Mouse (Mus musculus): Measurements from ENCODE around the gene Ikzf2.

The Ikzf2 gene

DNA sequence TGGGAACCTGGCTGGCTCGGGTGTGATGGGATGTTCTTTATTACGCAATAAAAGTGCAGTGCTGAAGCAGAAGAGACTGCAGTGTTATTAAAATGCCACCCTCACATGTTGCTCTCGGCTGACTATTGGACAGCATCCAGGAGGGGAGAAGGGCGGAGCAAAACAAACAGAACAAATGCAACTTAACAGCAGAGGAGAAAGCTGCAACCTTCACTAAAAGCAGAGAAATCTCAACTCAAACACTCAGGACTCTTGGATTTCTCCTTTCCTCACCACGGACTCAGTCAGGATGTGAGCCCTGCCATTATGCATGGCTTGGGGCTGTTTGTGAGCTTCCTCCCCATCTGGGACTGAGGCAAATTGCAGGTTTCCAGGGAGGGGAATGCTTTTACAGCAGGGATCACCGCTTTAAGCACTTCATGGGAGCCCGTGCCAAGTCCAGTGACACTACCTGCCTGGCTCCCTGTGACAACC lies 95.7 kb downstream of the Ikzf2 start:
- peak; percentile 8 to 24 for DNase-seq

- no peak for DNase-seq
Measured at GRCm38 (mm10) chr1:69585546-69585945, 101.5 kb downstream of the Ikzf2 start.

DNA sequence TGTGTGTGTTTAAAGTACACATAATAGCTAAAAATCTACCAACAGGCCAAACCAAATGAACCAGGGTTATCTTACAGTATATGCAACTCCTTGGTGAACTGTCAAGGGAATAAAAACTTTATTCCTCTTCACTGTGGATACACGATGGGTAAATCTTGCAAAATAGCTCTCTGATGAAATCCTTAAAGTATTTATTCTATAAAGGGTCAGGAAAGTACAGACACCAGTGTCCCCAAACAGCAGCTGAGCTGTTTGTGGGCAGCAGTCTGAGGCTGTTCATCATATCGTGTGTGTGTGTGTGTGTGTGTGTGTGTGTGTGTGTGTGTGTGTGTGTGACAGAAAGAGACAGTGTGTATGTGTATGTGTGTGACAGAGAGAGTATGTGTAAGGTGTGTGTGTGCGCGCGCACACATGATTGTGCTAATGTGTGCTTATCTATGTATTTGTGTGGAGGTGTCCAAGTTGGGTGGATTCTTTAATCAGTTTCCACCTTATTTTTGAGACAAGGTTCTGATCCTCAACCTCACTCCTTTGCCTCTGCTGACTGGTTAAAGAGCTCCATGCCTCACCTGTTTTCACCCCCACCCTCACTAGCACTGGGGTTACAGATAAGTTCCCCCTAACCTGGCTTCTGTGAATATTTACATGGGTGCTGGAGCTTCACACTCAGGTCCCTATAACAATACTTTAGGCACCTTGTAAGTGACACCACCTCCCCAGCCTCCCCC lies 102.9 kb downstream of the Ikzf2 start:
- no peak for DNase-seq

GRCm38 (mm10) chr1:69578917-69579316 lies 108.1 kb downstream of the Ikzf2 start:
- no peak for DNase-seq

- DNase-seq, result no peak
Measured at GRCm38 (mm10) chr1:69559443-69560090, 127.5 kb downstream of the Ikzf2 start.

DNA sequence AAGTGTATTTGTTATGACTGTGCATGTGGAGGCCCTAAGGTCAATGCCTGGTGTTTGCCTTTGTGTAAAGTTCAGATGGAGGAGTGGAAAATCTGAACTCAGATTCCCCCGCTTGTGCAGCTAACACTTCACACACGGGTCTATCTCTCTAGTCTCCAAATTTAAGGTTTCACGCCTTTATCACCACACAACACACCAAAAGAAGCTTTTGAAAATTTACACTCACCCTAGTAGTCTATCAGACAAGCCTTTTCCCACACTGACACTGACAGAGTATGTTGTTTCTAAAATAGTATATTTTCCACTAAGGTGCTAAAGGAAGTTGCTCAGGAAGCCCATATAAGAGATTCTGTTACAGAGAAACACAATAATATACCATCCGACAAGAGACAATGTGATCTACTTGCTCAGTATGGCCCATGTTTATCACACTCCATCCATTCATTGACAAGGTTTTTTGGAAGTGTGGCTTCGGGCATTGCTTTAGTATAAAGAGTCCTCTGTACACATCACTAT lies 131.4 kb downstream of the Ikzf2 start:
- DNase-seq, result no peak

DNA sequence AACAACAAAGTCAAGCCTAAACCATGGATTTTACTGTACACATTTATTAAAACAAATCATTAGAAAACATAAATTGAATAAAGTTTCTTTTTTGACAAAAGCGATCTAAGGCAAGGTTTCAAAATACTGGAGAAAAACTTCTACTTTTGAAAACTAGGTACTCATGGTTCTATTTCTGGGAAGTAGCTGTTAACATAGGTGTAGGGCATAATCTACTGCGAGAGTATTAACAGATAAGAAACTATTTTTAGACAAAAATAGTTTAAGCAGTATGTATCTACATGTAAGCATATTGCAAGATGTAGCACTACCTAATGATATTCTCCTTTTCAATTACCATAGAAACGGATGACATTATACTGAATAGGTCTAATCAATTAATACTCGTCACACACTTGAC lies 137.1 kb downstream of the Ikzf2 start:
- no peak for DNase-seq

- no peak for DNase-seq
Measured at GRCm38 (mm10) chr1:69545885-69546253, 141.2 kb downstream of the Ikzf2 start.

GRCm38 (mm10) chr1:69545217-69545884 lies 141.7 kb downstream of the Ikzf2 start:
- DNase-seq, result no peak

GRCm38 (mm10) chr1:69543774-69544597 lies 143.1 kb downstream of the Ikzf2 start:
- DNase-seq, result no peak

GRCm38 (mm10) chr1:69542546-69542945 lies 144.5 kb downstream of the Ikzf2 start:
- DNase-seq, result no peak

GRCm38 (mm10) chr1:69538663-69539062 lies 148.4 kb downstream of the Ikzf2 start:
- no peak for DNase-seq

GRCm38 (mm10) chr1:69537619-69538018 lies 149.4 kb downstream of the Ikzf2 start:
- DNase-seq, result no peak

- no peak for DNase-seq
Measured at GRCm38 (mm10) chr1:69535507-69535906, 151.5 kb downstream of the Ikzf2 start.

DNA sequence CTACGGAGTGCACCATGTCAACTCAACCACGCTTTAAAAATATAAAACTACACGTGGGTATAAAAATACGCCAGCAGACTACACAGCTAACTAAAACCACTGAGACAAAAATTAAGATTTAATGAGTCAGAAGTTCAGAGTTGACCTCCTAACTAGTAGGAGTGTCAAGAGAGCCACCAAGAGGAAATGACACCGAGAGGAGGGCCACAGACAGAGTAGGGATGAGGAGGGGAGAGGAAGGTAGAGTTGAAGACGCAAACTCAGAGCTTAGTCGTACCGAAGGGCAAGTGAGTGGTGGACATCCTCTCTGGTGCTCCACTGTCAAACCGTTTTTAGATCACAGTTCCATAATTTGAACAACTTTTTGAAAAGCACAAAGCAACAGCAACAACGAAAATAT lies 154.0 kb downstream of the Ikzf2 start:
- no peak for DNase-seq

- no peak for DNase-seq
Measured at GRCm38 (mm10) chr1:69528696-69529095, 158.3 kb downstream of the Ikzf2 start.

DNA sequence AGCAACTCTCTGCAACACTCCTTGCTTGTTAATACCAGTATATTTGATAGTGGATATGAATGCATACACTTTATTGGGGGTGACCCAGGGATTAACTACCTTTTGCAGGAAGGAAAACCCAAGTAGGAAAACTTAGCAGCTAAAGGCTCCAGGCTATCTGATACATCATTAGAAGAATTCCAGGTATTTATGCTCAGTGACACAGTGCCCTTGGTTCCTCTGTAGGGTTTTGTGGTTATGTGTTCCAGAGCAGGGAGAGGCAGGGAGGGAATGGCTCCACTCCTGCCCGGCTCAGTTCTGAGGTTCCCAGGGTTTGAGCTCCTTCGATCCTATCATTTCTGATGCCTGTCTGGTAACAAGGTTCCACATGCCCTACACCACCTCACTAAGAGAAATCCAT lies 165.4 kb downstream of the Ikzf2 start:
- no peak for DNase-seq

DNA sequence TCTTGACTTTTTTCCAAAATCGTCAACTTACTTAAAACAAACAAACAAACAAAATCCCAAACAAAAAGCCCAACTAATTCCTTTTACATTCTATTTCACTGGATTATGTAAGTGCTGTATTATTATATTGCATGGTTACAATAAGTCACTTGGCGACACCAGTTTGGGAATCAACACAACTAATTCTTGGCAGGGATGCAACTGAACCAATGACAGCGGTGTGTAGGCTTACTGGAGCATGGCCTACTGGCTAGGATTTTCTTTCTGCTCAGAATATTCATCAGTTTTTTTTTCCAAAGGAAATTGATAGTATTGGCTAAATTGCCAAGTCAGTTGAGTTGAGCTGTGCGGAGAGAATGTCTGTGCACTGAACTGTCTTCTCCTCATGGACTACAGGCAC lies 167.7 kb downstream of the Ikzf2 start:
- DNase-seq, result no peak

GRCm38 (mm10) chr1:69518012-69518411 lies 169.0 kb downstream of the Ikzf2 start:
- no peak for DNase-seq

DNA sequence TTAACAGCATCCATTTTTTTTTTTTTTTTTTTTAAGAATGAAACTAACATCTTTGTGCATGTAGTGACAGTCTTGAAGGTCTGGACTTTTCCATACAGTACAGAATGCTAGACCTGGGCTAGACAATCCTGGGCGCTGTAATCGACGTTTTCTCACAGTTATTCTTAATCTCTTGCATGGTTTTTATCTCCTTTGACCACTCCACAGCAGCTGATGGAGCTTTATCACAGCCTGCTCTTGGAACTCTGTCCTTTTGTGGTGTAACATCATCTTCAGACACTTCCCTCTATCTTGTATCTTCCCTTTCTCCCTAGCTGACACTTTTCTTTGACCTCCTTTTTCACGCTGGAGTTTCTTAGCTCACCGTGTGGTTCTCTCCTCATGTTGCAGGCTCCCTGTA lies 170.9 kb downstream of the Ikzf2 start:
- no peak for DNase-seq

GRCm38 (mm10) chr1:69513595-69514250 lies 173.3 kb downstream of the Ikzf2 start:
- no peak for DNase-seq

DNA sequence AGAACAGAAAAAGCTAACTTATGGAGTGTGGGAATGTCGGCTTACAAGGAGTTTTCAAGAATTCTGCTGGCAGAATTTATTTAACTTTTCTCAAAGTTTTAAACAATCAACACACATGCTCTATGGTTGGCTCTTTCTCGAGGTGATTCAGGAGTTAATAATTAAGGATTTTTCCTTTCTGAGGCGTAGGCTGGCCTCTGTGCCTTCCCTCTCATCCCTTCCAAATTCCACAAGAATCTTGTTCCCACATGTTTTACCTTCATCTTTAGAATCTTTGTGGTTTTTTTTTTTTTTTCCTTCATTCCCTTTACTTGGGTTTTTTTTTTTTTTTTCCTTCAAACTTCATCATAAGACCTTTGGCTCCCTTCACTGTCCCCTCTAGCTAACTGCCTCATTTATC lies 178.8 kb downstream of the Ikzf2 start:
- no peak for DNase-seq
